Mouse (Mus musculus): ENCODE data around the gene March9. TPM values are rescaled to one million over a fixed set of nuclear protein-coding genes. Genes with fewer than 3 reads are reported as not detected.

March9 gene
- polyA plus RNA-seq, 1 experiment: 11.8 TPM

- Histone ChIP-seq H3K4me3 (ENCODE audit: insufficient read depth, low read length) (no peak overlapping the region), H3K27ac (ENCODE audit: insufficient read depth, low read length) (no peak overlapping the region), H3K4me1 (ENCODE audit: control insufficient read depth, insufficient read depth, low read length) (no peaks in the 10 kb centered on the region)
- TF ChIP-seq POLR2A (IDR thresholded peaks at IDR 0.05; ENCODE audit: extremely low read depth, insufficient read depth, low read length): no peak
- no peak for TF ChIP-seq CTCF (IDR thresholded peaks at IDR 0.05; ENCODE audit: extremely low read depth, insufficient read depth, low read length)
These were observed 41.6 kb downstream of the March9 start for GRCm38 (mm10) chr10:127018422-127018821.

GRCm38 (mm10) chr10:127017071-127017470 is 42.9 kb downstream of the March9 start:
- H3K4me1 ChIP-seq (ENCODE audit: control insufficient read depth, insufficient read depth, low read length): no peaks in the 10 kb centered on the region
- no peak overlapping the region for H3K27ac ChIP-seq (ENCODE audit: insufficient read depth, low read length)
- TF ChIP-seq CTCF (IDR thresholded peaks at IDR 0.05; ENCODE audit: extremely low read depth, insufficient read depth, low read length) (no peak), POLR2A (IDR thresholded peaks at IDR 0.05; ENCODE audit: extremely low read depth, insufficient read depth, low read length) (no peak)
- no peak overlapping the region for H3K4me3 ChIP-seq (ENCODE audit: insufficient read depth, low read length)

GRCm38 (mm10) chr10:127016488-127016887 is 43.5 kb downstream of the March9 start:
- Histone ChIP-seq H3K4me3 (ENCODE audit: insufficient read depth, low read length) (no peak overlapping the region), H3K4me1 (ENCODE audit: control insufficient read depth, insufficient read depth, low read length) (no peaks in the 10 kb centered on the region), H3K27ac (ENCODE audit: insufficient read depth, low read length) (no peak overlapping the region)
- no peak for TF ChIP-seq POLR2A (IDR thresholded peaks at IDR 0.05; ENCODE audit: extremely low read depth, insufficient read depth, low read length)
- TF ChIP-seq CTCF (IDR thresholded peaks at IDR 0.05; ENCODE audit: extremely low read depth, insufficient read depth, low read length): peak; percentile 21; the same call in 1 of the 2 replicates

Other genes with a start within 250 kb of the March9 start
- gene Atp23, start 158.8 kb downstream of the March9 start, polyA plus RNA-seq (2012; rRNA removed): 10.3 and 10.4 TPM in 2 replicates
- gene Ctdsp2, start 81.5 kb downstream of the March9 start, polyA plus RNA-seq (2012; rRNA removed): 76.5 TPM in 2 replicates
- 0.11 and 0.19 TPM in 2 replicates for gene Avil, start 59.5 kb downstream of the March9 start, polyA plus RNA-seq (2012; rRNA removed)
- 34.6 and 36.2 TPM in 2 replicates for gene Tsfm, start 29.3 kb downstream of the March9 start, polyA plus RNA-seq (2012; rRNA removed)
- 14.0 and 14.6 TPM in 2 replicates for gene Mettl1, start 18.8 kb downstream of the March9 start, polyA plus RNA-seq (2012; rRNA removed)
- gene Eef1akmt3, start 18.7 kb downstream of the March9 start, polyA plus RNA-seq (2012; rRNA removed): 0.19 and 0.21 TPM in 2 replicates
- gene Cyp27b1, start 11.9 kb downstream of the March9 start, polyA plus RNA-seq (2012; rRNA removed): 0.67 and 0.78 TPM in 2 replicates
- gene Cdk4, start 3.4 kb upstream of the March9 start, polyA plus RNA-seq (2012; rRNA removed): 134 and 139 TPM in 2 replicates
- 81.3 and 88.3 TPM in 2 replicates for gene Tspan31, start 10.1 kb upstream of the March9 start, polyA plus RNA-seq (2012; rRNA removed)
- gene Agap2, start 15.1 kb upstream of the March9 start, polyA plus RNA-seq (2012; rRNA removed): 383 and 414 TPM in 2 replicates
- gene Os9, start 60.9 kb upstream of the March9 start, polyA plus RNA-seq (2012; rRNA removed): 106 TPM in 2 replicates
- gene B4galnt1, start 105.0 kb upstream of the March9 start, polyA plus RNA-seq (2012; rRNA removed): 127 and 129 TPM in 2 replicates
- gene Slc26a10, start 120.5 kb upstream of the March9 start, polyA plus RNA-seq (2012; rRNA removed): 8.7 TPM in 2 replicates
- 225 and 288 TPM in 2 replicates for gene Arhgef25, start 129.9 kb upstream of the March9 start, polyA plus RNA-seq (2012; rRNA removed)
- gene Dtx3, start 135.5 kb upstream of the March9 start, polyA plus RNA-seq (2012; rRNA removed): 371 and 407 TPM in 2 replicates
- gene Pip4k2c, start 151.4 kb upstream of the March9 start, polyA plus RNA-seq (2012; rRNA removed): 116 and 117 TPM in 2 replicates
- 1,251 and 1,302 TPM in 2 replicates for gene Kif5a, start 203.2 kb upstream of the March9 start, polyA plus RNA-seq (2012; rRNA removed)
- 304 and 309 TPM in 2 replicates for gene Dctn2, start 206.2 kb upstream of the March9 start, polyA plus RNA-seq (2012; rRNA removed)
- gene Mbd6, start 228.8 kb upstream of the March9 start, polyA plus RNA-seq (2012; rRNA removed): 35.1 TPM in 2 replicates